Mouse (Mus musculus): ENCODE data around the gene Pogz.

DNA sequence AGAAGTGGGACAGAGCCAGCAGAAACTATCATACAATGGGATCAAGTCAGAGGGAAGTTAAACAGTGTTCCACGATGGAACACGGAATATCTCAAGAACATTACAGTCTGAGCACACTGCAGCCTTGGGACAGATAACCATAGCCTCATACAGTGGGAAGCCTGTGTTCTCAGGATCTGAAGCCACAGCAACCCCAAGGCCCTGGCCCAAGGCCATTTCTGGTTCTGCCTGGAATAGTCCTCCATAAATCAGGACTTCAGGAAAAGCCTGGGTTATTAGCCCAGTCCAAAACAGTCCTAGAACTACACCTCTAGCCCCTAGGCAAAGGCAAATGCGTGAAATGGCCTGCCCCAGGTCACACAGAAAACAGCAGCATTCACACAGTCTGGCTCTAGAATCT is 23.7 kb upstream of the Pogz start:
- TF ChIP-seq GATA1 (IDR thresholded peaks at IDR 0.05; ENCODE audit: borderline replicate concordance, low read length) (no peak), FLI1 (IDR thresholded peaks at IDR 0.05; ENCODE audit: low read length) (no peak)
